Mouse (Mus musculus) ES-Bruce4 (cell line): ENCODE measurements around the gene Gpd2.

ENCODE experiments used
- CTCF ChIP-seq: IDR thresholded peaks from one replicate; pipeline ENCODE4 v1.8.1; 2011; ENCODE audit warnings: low read depth, low read length
- EP300 ChIP-seq: IDR thresholded peaks from 2 replicates; pipeline ENCODE4 v1.6.1; 2011; ENCODE audit warnings: low read depth, low read length; ENCODE audit not compliant: insufficient read depth
- POLR2A ChIP-seq: IDR thresholded peaks from one replicate; pipeline ENCODE4 v1.8.1; 2011; ENCODE audit warnings: low read length; ENCODE audit not compliant: insufficient read depth

- TF ChIP-seq CTCF (no peak), EP300 (no peak), POLR2A (no peak)
Measured at GRCm38 (mm10) chr2:57384625-57385024, 147.2 kb downstream of the Gpd2 start.
